Mouse (Mus musculus) gastrocnemius, adult 8-10 months (tissue): ENCODE data around the gene Slc22a23. TPM values are rescaled to one million over a fixed set of nuclear protein-coding genes. Genes with fewer than 3 reads are reported as not detected.

Source experiments
- DNase-seq, 2 experiments: peaks; one replicate each; pipeline ENCODE4 v3.0.0; 2022; ENCODE audit warnings: low spot score in 2 of 2
- total RNA-seq, 4 experiments: library from RNA; stranded (reverse); gene quantifications; 2 replicates each; pipeline ENCODE4 v1.2.4; 2022

Gene Slc22a23
- total RNA-seq, 4 experiments from 2014 or later: 6.1 to 12.3 (median 8.7) TPM

DNA sequence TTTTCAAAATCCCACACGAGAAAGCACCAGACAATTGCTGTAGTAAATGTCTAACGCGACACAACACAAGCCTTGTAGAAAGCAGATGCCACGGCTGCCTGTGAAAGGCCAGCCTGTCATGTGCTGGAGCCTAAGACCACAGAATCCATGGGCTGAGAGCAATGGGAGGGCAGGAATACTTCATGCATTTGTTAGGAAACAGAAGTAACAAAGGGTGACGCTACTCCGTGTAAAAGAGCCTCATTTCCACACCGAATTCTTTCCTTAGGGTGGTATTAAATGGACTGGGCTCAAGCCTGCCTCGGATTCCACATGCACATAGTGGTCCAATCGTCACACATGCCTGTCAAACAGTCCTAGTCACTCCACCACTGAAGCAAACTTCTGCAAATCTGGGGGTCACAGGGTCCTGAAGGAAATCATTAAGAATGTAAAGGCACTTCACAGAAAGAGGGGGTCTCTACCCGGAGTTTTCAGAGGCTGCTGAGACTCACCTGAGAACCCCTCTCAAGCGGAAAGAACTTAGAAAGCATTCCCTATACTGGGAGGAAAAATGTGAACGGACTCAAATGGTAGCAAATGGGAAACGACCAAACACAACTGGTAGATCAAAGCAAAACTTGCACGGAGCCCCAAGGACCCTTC lies 106.2 kb downstream of the Slc22a23 start:
- no peak for DNase-seq

DNA sequence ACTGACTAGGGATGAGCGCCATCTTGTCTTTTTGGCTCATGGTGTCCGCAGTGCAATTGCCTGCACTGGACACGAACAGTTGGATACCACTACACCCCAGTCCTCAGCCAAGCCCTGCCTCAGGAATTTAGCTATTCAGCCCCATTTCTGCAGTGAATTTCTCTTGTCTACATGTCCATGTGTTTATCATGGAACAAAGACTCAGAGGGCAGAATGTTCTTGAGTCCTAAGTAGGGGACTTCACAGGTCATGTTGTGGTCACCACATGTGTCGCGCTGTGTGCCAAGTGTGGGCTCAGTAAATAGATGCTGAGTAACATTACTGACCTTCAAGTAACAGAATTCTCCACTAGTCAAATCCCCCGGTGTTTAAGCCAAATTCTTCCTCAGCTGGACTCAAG lies 109.9 kb downstream of the Slc22a23 start:
- no peak for DNase-seq

GRCm38 (mm10) chr13:34234439-34234838 lies 110.5 kb downstream of the Slc22a23 start:
- DNase-seq: no peak

GRCm38 (mm10) chr13:34232992-34233391 lies 112.0 kb downstream of the Slc22a23 start:
- no peak for DNase-seq

DNA sequence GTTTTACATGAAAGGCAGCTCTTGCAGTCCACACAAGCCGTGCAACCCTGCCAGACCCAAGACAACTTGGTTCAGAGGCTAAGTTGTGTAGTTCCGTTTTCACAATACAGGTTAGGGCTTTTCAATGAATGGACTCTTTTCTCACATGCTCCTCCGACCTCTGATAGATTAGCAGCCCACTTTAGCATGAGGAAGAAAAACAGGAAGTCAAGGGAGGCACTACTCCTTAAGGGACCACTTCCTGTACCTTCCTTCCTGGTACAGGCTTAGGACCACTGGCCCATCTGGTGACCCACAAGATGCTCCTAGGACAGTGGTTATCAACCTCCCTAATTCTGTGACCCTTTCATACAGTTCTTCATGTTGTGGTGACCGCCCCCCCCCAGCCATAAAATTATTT lies 116.1 kb downstream of the Slc22a23 start:
- no peak for DNase-seq

- DNase-seq: no peak
These were observed 117.0 kb downstream of the Slc22a23 start for GRCm38 (mm10) chr13:34227720-34228661.

- no peak for DNase-seq
These were observed 118.0 kb downstream of the Slc22a23 start for GRCm38 (mm10) chr13:34226940-34227339.

- peak; percentile 15 to 27 for DNase-seq
These were observed 122.0 kb downstream of the Slc22a23 start for GRCm38 (mm10) chr13:34222985-34223384.

DNA sequence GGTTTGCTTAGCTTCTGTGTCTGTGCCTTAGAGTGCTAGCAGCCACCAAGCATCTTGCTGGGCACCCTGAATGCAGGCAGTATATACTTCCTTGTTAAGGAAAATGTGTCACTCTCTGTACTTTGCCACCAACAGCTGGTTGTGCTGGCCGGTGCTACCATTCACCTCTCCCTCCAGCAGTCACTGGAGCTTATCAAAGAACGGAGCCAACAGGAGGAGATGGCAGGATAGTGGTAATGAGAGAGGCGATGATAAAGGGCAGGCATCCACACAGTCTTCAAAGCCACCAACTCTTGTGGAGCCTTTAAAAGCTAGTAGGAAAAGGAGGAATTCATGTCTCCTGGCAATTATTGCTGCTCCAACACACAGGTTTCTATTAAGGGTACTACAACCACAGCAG lies 125.3 kb downstream of the Slc22a23 start:
- no peak for DNase-seq

DNA sequence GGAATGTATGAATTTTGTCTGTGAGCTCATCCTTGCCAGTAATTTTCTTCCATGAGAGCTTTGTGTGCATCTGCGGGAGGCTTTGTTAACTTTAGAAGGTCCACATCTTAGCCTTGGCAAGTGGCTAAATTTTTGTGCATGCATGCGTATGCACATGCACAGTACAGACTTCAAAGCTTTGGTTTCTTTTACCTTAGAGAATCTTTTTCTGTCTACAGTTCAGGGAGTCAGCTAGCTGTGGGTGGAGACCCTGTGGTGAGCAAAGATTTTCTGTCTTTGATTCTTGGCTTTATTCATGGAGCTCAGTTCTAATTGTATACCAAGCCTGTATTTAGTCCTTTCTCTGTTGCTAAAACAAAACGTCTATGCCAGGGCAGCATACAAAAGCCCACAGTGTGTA lies 126.2 kb downstream of the Slc22a23 start:
- DNase-seq: no peak

GRCm38 (mm10) chr13:34214855-34215254 lies 130.1 kb downstream of the Slc22a23 start:
- no peak for DNase-seq

GRCm38 (mm10) chr13:34212735-34213212 lies 132.2 kb downstream of the Slc22a23 start:
- no peak for DNase-seq

DNA sequence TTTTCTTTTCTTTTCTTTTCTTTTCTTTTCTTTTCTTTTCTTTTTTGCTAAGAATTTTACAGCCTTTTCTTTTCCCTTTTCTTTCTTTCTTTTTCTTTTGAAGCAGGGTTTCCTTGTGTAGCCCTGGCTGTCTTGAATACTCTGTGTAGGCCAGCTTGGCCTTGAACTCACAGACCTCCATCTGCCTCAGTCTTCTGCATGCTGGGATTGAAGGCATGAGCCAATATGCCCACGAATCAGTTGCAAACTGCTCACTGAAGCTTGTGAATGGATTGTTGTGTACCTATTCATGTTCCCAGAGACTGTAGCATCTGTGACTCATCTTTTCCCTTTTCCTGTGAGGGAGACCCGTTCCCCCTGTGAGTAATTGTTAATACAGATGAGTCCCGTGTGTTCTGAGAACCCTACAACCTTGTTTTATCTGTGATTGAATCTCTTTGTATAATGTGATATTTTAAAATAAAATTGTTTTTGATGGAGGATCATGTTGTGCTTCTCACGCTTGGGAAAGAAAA lies 133.7 kb downstream of the Slc22a23 start:
- no peak for DNase-seq

DNA sequence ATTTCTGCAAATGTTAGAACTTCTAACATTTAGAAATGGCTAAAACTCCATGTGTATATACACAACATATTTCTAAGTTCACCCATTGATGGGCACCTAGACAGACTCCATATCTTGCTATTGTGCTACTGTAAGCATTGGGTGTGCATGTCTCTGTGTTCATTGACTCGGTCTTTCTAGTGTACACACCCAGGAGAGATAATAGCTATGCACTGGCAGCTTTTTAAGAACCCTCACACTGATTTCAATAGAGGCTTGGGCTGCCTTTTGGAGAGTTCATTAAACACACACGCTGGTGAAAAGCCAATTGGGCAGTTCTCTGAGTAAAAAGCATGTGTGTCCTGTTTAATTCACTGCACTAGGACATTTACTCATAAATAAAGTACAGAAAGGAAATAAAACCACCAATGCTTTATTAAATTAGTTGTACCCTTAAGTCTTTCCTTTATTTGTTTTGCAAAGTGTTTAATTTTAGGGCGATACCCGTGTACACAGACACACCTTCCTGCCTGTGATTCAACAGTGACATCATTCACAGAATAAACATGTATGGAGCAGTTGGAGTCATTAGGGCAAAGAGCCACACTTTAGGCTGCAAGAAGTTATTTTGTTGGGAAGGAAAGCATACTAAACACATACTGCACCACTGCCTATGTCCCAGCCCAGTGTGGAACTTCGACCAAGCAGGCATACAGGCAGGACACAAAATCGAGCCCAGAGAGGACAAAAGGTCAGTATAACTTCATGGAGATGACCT lies 137.1 kb downstream of the Slc22a23 start:
- DNase-seq: no peak

DNA sequence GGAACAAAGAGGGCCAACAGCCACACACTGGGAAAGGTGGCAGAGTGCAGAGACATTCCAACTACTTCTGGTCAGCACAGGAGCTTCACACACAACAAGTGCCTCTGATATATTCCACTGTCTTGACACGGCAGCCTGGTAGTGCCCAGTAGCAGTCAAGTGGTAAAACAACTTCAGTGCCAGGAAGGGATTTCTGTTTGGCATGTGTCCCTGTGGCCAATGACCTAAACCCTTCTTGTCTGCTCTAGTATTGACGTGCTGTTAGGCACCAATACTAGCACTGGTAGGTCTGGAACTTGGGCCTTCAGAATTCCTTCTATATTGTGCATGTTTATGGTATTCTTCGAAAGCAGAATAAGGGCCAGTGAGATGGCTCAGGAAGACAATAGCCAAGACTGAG lies 139.8 kb downstream of the Slc22a23 start:
- no peak for DNase-seq

GRCm38 (mm10) chr13:34195676-34196075 lies 149.3 kb downstream of the Slc22a23 start:
- no peak for DNase-seq

GRCm38 (mm10) chr13:34193384-34193783 lies 151.6 kb downstream of the Slc22a23 start:
- DNase-seq: no peak

DNA sequence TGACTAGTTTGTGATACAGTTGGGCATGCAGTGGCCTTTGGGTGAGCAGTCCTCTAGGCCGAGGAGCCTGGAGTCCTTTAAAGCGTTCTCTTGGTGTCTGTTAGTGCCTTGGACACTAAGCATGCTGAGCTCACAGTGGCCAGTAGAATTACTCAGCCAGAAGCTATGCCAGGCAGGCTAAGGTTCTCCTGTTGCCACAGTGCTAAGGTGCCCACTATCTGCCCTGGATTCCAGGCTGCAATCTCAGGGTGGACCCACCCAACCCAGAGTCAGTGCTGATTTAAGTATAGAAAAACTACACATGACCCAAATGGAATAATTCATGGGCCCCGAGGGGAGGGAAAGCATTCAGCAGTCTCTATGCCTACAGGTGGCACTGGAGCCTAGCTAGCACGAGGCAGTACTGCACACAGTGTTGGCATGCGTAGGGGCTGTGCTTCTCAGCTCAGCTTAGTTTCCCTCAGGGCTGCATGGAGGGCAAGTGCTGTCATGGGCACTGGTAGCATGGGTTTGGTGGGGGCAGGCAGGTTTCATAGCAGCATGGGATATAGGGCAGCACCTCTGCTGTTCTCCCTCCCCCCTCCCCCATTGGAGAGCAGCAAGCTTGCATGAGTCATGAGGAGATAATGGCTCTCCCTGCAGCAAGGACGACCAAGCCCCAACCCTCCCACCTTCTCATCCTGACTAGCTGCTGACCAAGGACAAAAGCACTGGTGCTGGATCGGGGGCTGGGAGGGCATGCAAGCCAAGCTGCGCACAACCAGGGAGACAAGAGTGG lies 152.4 kb downstream of the Slc22a23 start:
- peak in 1 of 2 experiments; percentile 21 for DNase-seq

- DNase-seq: peak; percentile 23 to 30
These were observed 157.4 kb downstream of the Slc22a23 start for GRCm38 (mm10) chr13:34187571-34187970.

GRCm38 (mm10) chr13:34185371-34185770 lies 159.6 kb downstream of the Slc22a23 start:
- no peak for DNase-seq

- no peak for DNase-seq
These were observed 163.4 kb downstream of the Slc22a23 start for GRCm38 (mm10) chr13:34181624-34182023.
